Mouse (Mus musculus): ENCODE results near the gene Tigd4. TPM values are rescaled to one million over a fixed set of nuclear protein-coding genes. Genes with fewer than 3 reads are reported as not detected.

Tigd4 gene
- total RNA-seq, 2 experiments from 2014 or later = not detected

Other genes starting within 250 kb of the Tigd4 start
- 0.09 and 0.32 TPM in 2 replicates for gene Fhdc1, start 113.1 kb upstream of the Tigd4 start, total RNA-seq (2015)
- 0.65 and 0.73 TPM in 2 replicates for gene Fhdc1, start 113.1 kb upstream of the Tigd4 start, total RNA-seq (2017)
- gene Arfip1, start 10.9 kb upstream of the Tigd4 start, total RNA-seq (2015) = 54.8 and 58.1 TPM in 2 replicates
- 91.4 and 91.8 TPM in 2 replicates for gene Arfip1, start 10.9 kb upstream of the Tigd4 start, total RNA-seq (2017)
- 94.0 and 94.4 TPM in 2 replicates for gene Tmem154, start 72.6 kb downstream of the Tigd4 start, total RNA-seq (2015)
- gene Tmem154, start 72.6 kb downstream of the Tigd4 start, total RNA-seq (2017) = 44.4 and 60.0 TPM in 2 replicates
- 7.8 and 8.2 TPM in 2 replicates for gene Fbxw7, start 221.7 kb downstream of the Tigd4 start, total RNA-seq (2015)
- gene Fbxw7, start 221.7 kb downstream of the Tigd4 start, total RNA-seq (2017) = 18.7 and 19.8 TPM in 2 replicates

Data from megakaryocyte, adult 5-6 weeks (primary cell).